Mouse (Mus musculus) MEL (cell line): ENCODE results near the gene Prickle4. TPM values are rescaled to one million over a fixed set of nuclear protein-coding genes. Genes with fewer than 3 reads are reported as not detected.

Experiments used
- DNase-seq: peaks from one replicate; pipeline ENCODE4 v3.0.0; 2011; ENCODE audit warnings: low read depth, low spot score
- H3K27ac ChIP-seq: 2 replicates; pipeline ENCODE4 v1.5.1; 2012; ENCODE audit warnings: low read depth, mild to moderate bottlenecking, control low read depth, low read length, moderate library complexity; ENCODE audit not compliant: control insufficient read depth
- H3K27me3 ChIP-seq, 2 experiments: fragments of 150-350 bp in 1 of 2; sonication (generic) in 1 of 2; 2 replicates each; pipeline ENCODE4 v1.6.1; 2012; ENCODE audit warnings: low read length in 2 of 2, mild to moderate bottlenecking in 2 of 2, improper control_type of control experiment in 1 of 2, moderate library complexity in 1 of 2; ENCODE audit not compliant: insufficient read depth in 2 of 2, control insufficient read depth in 1 of 2
- H3K36me3 ChIP-seq, 2 experiments: 2 replicates each; pipeline ENCODE4 v1.6.1; 2012 to 2014; ENCODE audit warnings: low read length in 2 of 2, improper control_type of control experiment in 1 of 2, inconsistent platforms in 1 of 2, mild to moderate bottlenecking in 1 of 2; ENCODE audit not compliant: insufficient read depth in 2 of 2, control insufficient read depth in 1 of 2
- H3K4me1 ChIP-seq, 2 experiments: fragments of 150-350 bp in 1 of 2; sonication (generic) in 1 of 2; 2 replicates each; pipeline ENCODE4 v1.6.1; 2012; ENCODE audit warnings: low read length in 2 of 2, improper control_type of control experiment in 1 of 2, mild to moderate bottlenecking in 1 of 2; ENCODE audit not compliant: insufficient read depth in 2 of 2, control insufficient read depth in 1 of 2
- H3K4me3 ChIP-seq, 2 experiments: fragments of 150-350 bp in 1 of 2; sonication (generic) in 1 of 2; 2 replicates each; pipeline ENCODE4 v1.5.1; 2012; ENCODE audit warnings: low read depth in 2 of 2, low read length in 2 of 2, mild to moderate bottlenecking in 2 of 2, moderate library complexity in 2 of 2, control low read depth in 1 of 2, improper control_type of control experiment in 1 of 2; ENCODE audit not compliant: control insufficient read depth in 1 of 2, insufficient read depth in 1 of 2
- H3K79me2 ChIP-seq: 2 replicates; pipeline ENCODE4 v1.6.1; 2012; ENCODE audit warnings: mild to moderate bottlenecking, low read length, moderate library complexity; ENCODE audit not compliant: control insufficient read depth, poor library complexity, insufficient read depth
- H3K9ac ChIP-seq: 2 replicates; pipeline ENCODE4 v1.6.1; 2012; ENCODE audit warnings: low read depth, mild to moderate bottlenecking, control low read depth, low read length, moderate library complexity; ENCODE audit not compliant: control insufficient read depth, poor library complexity, severe bottlenecking
- H3K9me3 ChIP-seq: fragments of 150-350 bp; sonication (generic); replicated peaks from 2 replicates; pipeline ENCODE4 v1.6.1; 2012; ENCODE audit warnings: mild to moderate bottlenecking, low read length, improper control_type of control experiment, moderate library complexity; ENCODE audit not compliant: insufficient read depth
- BHLHE40 ChIP-seq: IDR thresholded peaks from 2 replicates; pipeline ENCODE4 v1.6.1; 2012; ENCODE audit warnings: low read depth, mild to moderate bottlenecking, inconsistent platforms, low read length, improper control_type of control experiment, borderline replicate concordance
- CHD1 ChIP-seq: IDR thresholded peaks from 2 replicates; pipeline ENCODE4 v1.6.1; 2012; ENCODE audit warnings: low read depth, mild to moderate bottlenecking, inconsistent platforms, low read length, improper control_type of control experiment
- CHD2 ChIP-seq: IDR thresholded peaks from 2 replicates; pipeline ENCODE4 v1.6.1; 2011; ENCODE audit warnings: low read length, improper control_type of control experiment
- CTCF ChIP-seq, 3 experiments: IDR thresholded peaks in 2 of 3; conservative IDR thresholded peaks in 1 of 3; 2 replicates each; pipeline ENCODE4 v1.5.1; 2011 to 2012; ENCODE audit warnings: low read length in 3 of 3, low read depth in 2 of 3, mild to moderate bottlenecking in 2 of 3, improper control_type of control experiment in 1 of 3, inconsistent platforms in 1 of 3, mixed read lengths in 1 of 3, moderate library complexity in 1 of 3; ENCODE audit not compliant: control insufficient read depth in 1 of 3, insufficient read depth in 1 of 3, poor library complexity in 1 of 3, severe bottlenecking in 1 of 3
- EP300 ChIP-seq, 2 experiments: IDR thresholded peaks; 2 replicates each; pipeline ENCODE4 v1.6.1; 2011; ENCODE audit warnings: improper control_type of control experiment in 2 of 2, low read length in 2 of 2, low read depth in 1 of 2, mild to moderate bottlenecking in 1 of 2
- GABPA ChIP-seq: IDR thresholded peaks from 2 replicates; pipeline ENCODE4 v1.6.1; 2012; ENCODE audit warnings: low read depth, mild to moderate bottlenecking, inconsistent platforms, low read length, improper control_type of control experiment, moderate library complexity
- KAT2A ChIP-seq: conservative IDR thresholded peaks from 2 replicates; pipeline ENCODE4 v1.6.1; 2012; ENCODE audit warnings: low read depth, low read length, improper control_type of control experiment, inconsistent platforms
- MXI1 ChIP-seq: IDR thresholded peaks from 2 replicates; pipeline ENCODE4 v1.6.1; 2011; ENCODE audit warnings: mild to moderate bottlenecking, low read depth, low read length, improper control_type of control experiment
- MYB ChIP-seq: IDR thresholded peaks from 2 replicates; pipeline ENCODE4 v1.6.1; 2011; ENCODE audit warnings: mild to moderate bottlenecking, low read depth, low read length, improper control_type of control experiment
- POLR2A ChIP-seq, 2 experiments: IDR thresholded peaks; 2 replicates each; pipeline ENCODE4 v1.6.1; 2011 to 2012; ENCODE audit warnings: low read length in 2 of 2, mild to moderate bottlenecking in 2 of 2, control low read depth in 1 of 2, improper control_type of control experiment in 1 of 2, low read depth in 1 of 2, moderate library complexity in 1 of 2; ENCODE audit not compliant: control insufficient read depth in 1 of 2, insufficient read depth in 1 of 2, poor library complexity in 1 of 2
- RAD21 ChIP-seq: IDR thresholded peaks from 2 replicates; pipeline ENCODE4 v1.6.1; 2011; ENCODE audit warnings: mild to moderate bottlenecking, low read depth, low read length, improper control_type of control experiment
- TBP ChIP-seq: IDR thresholded peaks from 2 replicates; pipeline ENCODE4 v1.8.0; 2011; ENCODE audit warnings: low read depth, low read length, improper control_type of control experiment
- UBTF ChIP-seq: IDR thresholded peaks from 2 replicates; pipeline ENCODE4 v1.6.1; 2012; ENCODE audit warnings: low read depth, mild to moderate bottlenecking, inconsistent platforms, low read length, improper control_type of control experiment, moderate library complexity, borderline replicate concordance; ENCODE audit not compliant: insufficient read depth
- polyA plus RNA-seq, 2 experiments: library from polyadenylated mRNA; stranded (reverse) in 1 of 2; unstranded in 1 of 2; fragments of >175 nt in 1 of 2; fragments of >200 nt in 1 of 2; gene quantifications; 2 replicates each; pipeline versions ENCODE4 v1.2.1 to v1.2.4; 2012; ENCODE audit warnings: low replicate concordance in 2 of 2, low read depth in 1 of 2; ENCODE audit not compliant: insufficient read length in 2 of 2, insufficient read depth in 1 of 2, missing spikeins in 1 of 2
- total RNA-seq: library from RNA; depleted of rRNA; stranded (reverse); fragments of 300-350 nt; gene quantifications from 2 replicates; pipeline ENCODE4 v1.2.3, GENCODE M21; 2012

Prickle4 gene
- total and polyA plus RNA-seq, 3 experiments: 0.23 to 4.3 TPM; not detected in 1

DNA sequence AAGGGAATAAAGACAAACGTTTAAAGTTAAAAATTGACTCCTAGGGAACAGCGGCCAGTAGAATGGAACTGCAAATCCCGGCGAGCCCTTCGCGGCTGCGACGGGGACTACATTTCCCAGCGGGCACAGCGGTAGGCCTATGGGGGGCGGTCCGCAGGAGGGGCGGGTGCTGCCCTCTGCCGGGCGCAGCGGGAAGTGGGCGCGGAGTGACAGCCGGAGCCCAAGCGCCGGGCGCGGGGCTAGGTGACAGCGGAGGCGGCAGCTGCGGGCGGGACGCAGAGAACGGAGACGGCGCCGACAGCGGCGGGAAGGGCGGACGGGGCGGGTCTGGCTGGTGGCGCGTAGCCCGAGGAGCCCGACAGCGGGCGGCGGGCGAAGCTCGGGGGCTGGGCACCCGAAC lies 42.3 kb upstream of the Prickle4 start, which contains the start of gene Tfeb (continued):
- no peak for TF ChIP-seq CHD2
- TF ChIP-seq RAD21: peak; percentile 25

GRCm38 (mm10) chr17:47735553-47736100 lies 41.1 kb upstream of the Prickle4 start:
- Histone ChIP-seq H3K9me3 (no peaks in the 10 kb centered on the region), H3K4me1 (peaks cover 0 to 23% of the 10 kb centered on the region in 2 experiments; a peak in 3 of 4 replicates), H3K36me3 (peaks cover 0 to 10% of the 10 kb centered on the region in 2 experiments; a peak in 2 of 4 replicates), H3K9ac (no peak overlapping the region), H3K4me3 (no peak overlapping the region), H3K27me3 (no peaks in the 10 kb centered on the region), H3K79me2 (peaks cover 1% of the 10 kb centered on the region; the same call in 1 of the 2 replicates), H3K27ac (no peak overlapping the region)
- no peak for TF ChIP-seq BHLHE40
- no peak for TF ChIP-seq MXI1
- no peak for TF ChIP-seq CHD1
- TF ChIP-seq POLR2A (IDR thresholded peaks at IDR 0.05; ENCODE audit: control insufficient read depth in 1 of 2, insufficient read depth in 1 of 2, low read depth in 1 of 2, low read length in 2 of 2, poor library complexity in 1 of 2): no peak
- DNase-seq: no peak

DNA sequence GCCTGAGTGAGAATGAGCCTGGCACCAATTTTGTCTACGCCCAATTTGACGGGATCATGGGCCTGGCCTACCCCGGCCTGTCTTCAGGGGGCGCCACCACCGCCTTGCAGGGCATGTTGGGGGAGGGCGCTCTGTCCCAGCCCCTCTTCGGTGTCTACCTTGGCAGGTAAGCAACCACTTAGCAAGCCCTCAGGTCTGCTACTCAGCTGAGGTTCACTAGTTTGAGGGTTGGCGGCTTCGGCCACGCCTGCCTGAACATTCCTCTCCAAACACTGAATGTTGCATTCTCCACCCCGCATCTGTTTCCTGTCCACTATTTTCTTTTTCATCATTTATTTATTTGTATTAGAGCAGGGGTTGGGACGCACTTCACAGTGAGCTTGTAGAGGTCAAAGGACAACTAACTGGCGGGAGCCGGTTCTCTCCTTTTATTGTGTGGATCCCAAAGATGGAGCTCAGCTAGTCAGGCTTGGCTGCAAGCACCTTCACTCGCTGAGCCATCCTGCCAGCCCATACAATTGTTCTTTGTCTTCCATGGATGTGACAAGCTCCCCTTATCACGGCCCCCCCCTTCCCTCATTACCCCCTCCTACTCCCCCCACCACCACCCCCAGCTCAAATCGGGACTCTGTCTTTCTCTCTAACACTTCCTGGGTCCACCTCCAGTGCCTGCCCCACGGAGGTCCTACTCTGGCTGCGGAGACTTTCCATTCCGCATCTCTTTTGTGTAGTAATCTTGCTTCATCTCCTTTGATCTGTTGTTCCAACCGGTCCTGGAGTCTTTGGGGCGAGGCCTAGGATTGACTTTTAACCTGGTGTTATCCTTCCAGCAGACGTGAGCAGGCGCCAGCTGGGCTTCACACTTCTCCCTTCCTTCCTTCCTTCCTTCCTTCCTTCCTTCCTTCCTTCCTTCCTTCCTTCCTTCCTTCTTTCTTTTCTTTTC lies 36.4 kb upstream of the Prickle4 start:
- Histone ChIP-seq H3K4me1 (peaks cover 0 to 17% of the 10 kb centered on the region in 2 experiments; a peak in 1 of 4 replicates), H3K9ac (no peak overlapping the region), H3K27me3 (peaks cover 0 to 4% of the 10 kb centered on the region in 2 experiments), H3K27ac (no peak overlapping the region), H3K79me2 (no peaks in the 10 kb centered on the region), H3K4me3 (no peak overlapping the region), H3K36me3 (no peaks in the 10 kb centered on the region; a peak in 1 of 4 replicates), H3K9me3 (no peaks in the 10 kb centered on the region)
- DNase-seq: no peak
- TF ChIP-seq TBP (no peak), CTCF (IDR thresholded peaks at IDR 0.05 in 2 of 3, conservative IDR thresholded peaks at IDR 0.05 in 1 of 3; ENCODE audit: control insufficient read depth in 1 of 3, insufficient read depth in 1 of 3, low read depth in 2 of 3, low read length in 3 of 3, poor library complexity in 1 of 3, severe bottlenecking in 1 of 3) (peak; percentile 4 to 49 (median 22); a peak in 3 of 6 replicates)

DNA sequence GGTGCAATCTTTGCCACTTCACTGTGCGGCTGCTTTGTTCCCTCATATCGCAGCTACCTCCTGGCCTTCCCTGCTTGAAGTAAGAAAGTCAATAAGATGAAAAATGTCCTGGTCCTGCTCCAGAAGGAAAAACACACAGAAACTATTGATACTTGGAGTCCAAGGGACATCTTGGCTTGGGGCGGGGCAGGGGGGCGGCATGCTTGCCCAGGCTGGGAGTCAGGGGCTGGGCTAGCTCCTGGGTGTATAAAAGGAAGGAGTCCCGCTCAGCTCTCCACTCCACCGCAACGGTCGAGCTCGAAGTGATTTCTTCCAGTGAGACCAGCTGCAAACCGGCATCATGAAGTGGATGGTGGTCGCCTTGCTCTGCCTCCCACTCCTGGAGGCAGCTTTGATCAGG lies 32.0 kb upstream of the Prickle4 start, which contains the start of gene Pgc:
Gene Pgc (plus strand): TSS at position 277 of the 400 bp plus-strand sequence.
- 0 out of 4 replicates have a peak, but pooled peaks cover 0 to 8% of the 10 kb centered on the region in 2 experiments for H3K4me1 ChIP-seq
- H3K4me3 ChIP-seq: no peak within 1 kb of the TSS
- no peak within 1 kb of the TSS for H3K27ac ChIP-seq
- no peaks in the 10 kb centered on the region for H3K36me3 ChIP-seq
- no peaks in the 10 kb centered on the region for H3K9me3 ChIP-seq
- TF ChIP-seq CHD2: no peak
- TF ChIP-seq MXI1: no peak
- TF ChIP-seq EP300 (IDR thresholded peaks at IDR 0.05; ENCODE audit: low read depth in 1 of 2, low read length in 2 of 2): no peak
- TF ChIP-seq CTCF (IDR thresholded peaks at IDR 0.05 in 2 of 3, conservative IDR thresholded peaks at IDR 0.05 in 1 of 3; ENCODE audit: control insufficient read depth in 1 of 3, insufficient read depth in 1 of 3, low read depth in 2 of 3, low read length in 3 of 3, poor library complexity in 1 of 3, severe bottlenecking in 1 of 3): no peak
- TF ChIP-seq GABPA: no peak
- TF ChIP-seq KAT2A: no peak
- TF ChIP-seq CHD1: no peak
- no peak for TF ChIP-seq MYB
- no peak for TF ChIP-seq UBTF
- DNase-seq: no peak
- H3K27me3 ChIP-seq: peaks cover 0 to 4% of the 10 kb centered on the region in 2 experiments
- H3K9ac ChIP-seq: no peak within 1 kb of the TSS
- no peaks in the 10 kb centered on the region for H3K79me2 ChIP-seq
